Mouse (Mus musculus): ENCODE data around the gene Sod1. TPM values are rescaled to one million over a fixed set of nuclear protein-coding genes. Genes with fewer than 3 reads are reported as not detected.

The Sod1 gene
- polyA plus RNA-seq, 1 experiment, result 1,226 TPM

DNA sequence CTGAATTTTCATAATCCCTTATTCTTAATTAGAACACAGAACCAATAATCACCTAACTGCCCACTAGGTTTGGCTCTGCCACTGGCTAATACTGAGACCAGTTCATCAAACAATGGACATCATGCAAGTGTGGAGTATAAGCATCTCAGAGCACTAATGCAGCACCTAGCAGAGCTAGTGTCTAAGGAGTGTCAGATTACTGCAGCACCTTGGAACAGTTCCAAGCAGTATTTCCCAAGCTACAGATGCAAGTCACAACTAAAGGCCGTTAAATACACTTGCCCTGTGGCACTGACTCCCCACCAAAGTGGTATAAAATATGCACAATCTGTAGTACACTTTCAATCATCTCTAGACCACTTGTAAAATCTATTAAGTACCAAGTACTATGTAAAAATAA is 46.0 kb downstream of the Sod1 start:
- 5% methylated on average over 1 of the region's 1 CpGs for WGBS
- Histone ChIP-seq H3K36me3 (ENCODE audit: control insufficient read depth, insufficient read depth, low read length) (no peaks in the 10 kb centered on the region; the same call in none of the 2 replicates), H3K27me3 (replicated peaks; ENCODE audit: control insufficient read depth, insufficient read depth, low read length) (no peaks in the 10 kb centered on the region), H3K27ac (ENCODE audit: insufficient read depth, low read depth, low read length) (no peak overlapping the region), H3K4me1 (ENCODE audit: control insufficient read depth, insufficient read depth, low read length) (peaks cover 19% of the 10 kb centered on the region), H3K4me3 (ENCODE audit: insufficient read depth, low read depth, low read length) (no peak overlapping the region)
- peak; percentile 28 for DNase-seq
- TF ChIP-seq POLR2A (IDR thresholded peaks at IDR 0.05; ENCODE audit: low read depth, low read length) (no peak), CTCF (conservative IDR thresholded peaks at IDR 0.05; ENCODE audit: insufficient read depth, insufficient read length, low read depth, low read length) (no peak)

DNA sequence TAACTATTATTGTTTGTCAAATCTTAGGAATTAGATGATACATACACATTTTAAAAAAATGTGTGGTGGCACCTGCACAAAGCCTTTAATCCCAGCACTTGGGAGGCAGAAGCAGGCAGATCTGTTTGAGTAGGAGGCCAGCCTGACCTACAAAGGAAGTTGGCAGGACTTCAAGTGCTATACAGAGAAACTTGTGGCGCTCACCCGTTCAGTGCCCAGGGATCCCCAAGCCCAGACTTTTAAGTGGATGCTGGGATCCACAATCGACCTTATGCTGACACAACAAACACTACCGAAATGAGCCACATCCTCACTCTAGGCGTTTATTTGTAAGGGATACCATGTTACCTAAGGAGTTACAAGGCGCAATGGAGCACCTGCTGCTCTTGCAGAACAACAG is 55.0 kb downstream of the Sod1 start:
- 55% methylated on average over 6 of the region's 6 CpGs for WGBS
- H3K4me1 ChIP-seq (ENCODE audit: control insufficient read depth, insufficient read depth, low read length), result peaks cover 17% of the 10 kb centered on the region
- peak; percentile 25 for DNase-seq
- no peaks in the 10 kb centered on the region for H3K27me3 ChIP-seq (replicated peaks; ENCODE audit: control insufficient read depth, insufficient read depth, low read length)
- no peak overlapping the region for H3K27ac ChIP-seq (ENCODE audit: insufficient read depth, low read depth, low read length)
- TF ChIP-seq POLR2A (IDR thresholded peaks at IDR 0.05; ENCODE audit: low read depth, low read length) (no peak), CTCF (conservative IDR thresholded peaks at IDR 0.05; ENCODE audit: insufficient read depth, insufficient read length, low read depth, low read length) (no peak)
- no peaks in the 10 kb centered on the region for H3K36me3 ChIP-seq (ENCODE audit: control insufficient read depth, insufficient read depth, low read length)
- H3K4me3 ChIP-seq (ENCODE audit: insufficient read depth, low read depth, low read length), result no peak overlapping the region

Other genes starting within 250 kb of the Sod1 start
- gene Tiam1, start 77.0 kb upstream of the Sod1 start, polyA plus RNA-seq (2012; rRNA removed), result 2.6 and 4.0 TPM in 2 replicates
- gene Scaf4, start 63.7 kb downstream of the Sod1 start, polyA plus RNA-seq (2012; rRNA removed), result 31.3 TPM in 2 replicates
- 2.1 and 2.3 TPM in 2 replicates for gene Hunk, start 165.3 kb downstream of the Sod1 start, polyA plus RNA-seq (2012; rRNA removed)

Measured in kidney, adult 2 months (tissue).